Mouse (Mus musculus): ENCODE results near the gene Pip5k1a. TPM values are rescaled to one million over a fixed set of nuclear protein-coding genes. Genes with fewer than 3 reads are reported as not detected.
"Not testable (repeated sequence)": the region's sequence is repeated elsewhere in the genome, so short reads cannot be mapped to it uniquely, and the experiment has no call there.

Pip5k1a gene
- total RNA-seq (2021): 10 to 100 TPM; 62.3 to 64.0 TPM

GRCm38 (mm10) chr3:95106338-95107117 is at the start of gene Pip5k1a:
Pip5k1a (minus strand) TSS chr3:95106930.
- DNase-seq: peak; percentile 94 to 95

GRCm38 (mm10) chr3:95153874-95154273 is 47.1 kb upstream of the Pip5k1a start:
- DNase-seq: no peak

GRCm38 (mm10) chr3:95147924-95148323 is 41.2 kb upstream of the Pip5k1a start:
- DNase-seq: no peak

- peak; percentile 81 to 85 for DNase-seq
Observed at GRCm38 (mm10) chr3:95142617-95143011, 35.9 kb upstream of the Pip5k1a start.

GRCm38 (mm10) chr3:95141952-95142616 is 35.4 kb upstream of the Pip5k1a start, which contains the start of gene Tnfaip8l2:
Tnfaip8l2 (minus strand) TSS chr3:95142360.
- no peak for DNase-seq

GRCm38 (mm10) chr3:95141474-95141873 is 34.7 kb upstream of the Pip5k1a start:
- no peak for DNase-seq

GRCm38 (mm10) chr3:95140795-95141194 is 34.1 kb upstream of the Pip5k1a start:
- DNase-seq: no peak

GRCm38 (mm10) chr3:95140289-95140595 is 33.5 kb upstream of the Pip5k1a start:
- no peak for DNase-seq

- no peak for DNase-seq
Observed at GRCm38 (mm10) chr3:95139586-95140288, 33.0 kb upstream of the Pip5k1a start.

- no peak for DNase-seq
Observed at GRCm38 (mm10) chr3:95136336-95136735, 29.6 kb upstream of the Pip5k1a start.

GRCm38 (mm10) chr3:95135433-95136052 is 28.8 kb upstream of the Pip5k1a start:
- no peak for DNase-seq

- DNase-seq: no peak
Observed at GRCm38 (mm10) chr3:95135023-95135422, 28.3 kb upstream of the Pip5k1a start.

- DNase-seq: not testable (repeated sequence)
Observed at GRCm38 (mm10) chr3:95134133-95134532, 27.4 kb upstream of the Pip5k1a start.

- peak; percentile 88 to 93 for DNase-seq
Observed at GRCm38 (mm10) chr3:95133680-95134101, 27.0 kb upstream of the Pip5k1a start, which contains the start of the genes Scnm1 and Lysmd1. Scnm1 (minus strand) TSS chr3:95134011. Lysmd1 (plus strand) TSS chr3:95134088.

GRCm38 (mm10) chr3:95133176-95133575 is 26.4 kb upstream of the Pip5k1a start:
- no peak for DNase-seq

GRCm38 (mm10) chr3:95132389-95132788 is 25.7 kb upstream of the Pip5k1a start:
- not testable (repeated sequence) for DNase-seq

GRCm38 (mm10) chr3:95130081-95130480 is 23.4 kb upstream of the Pip5k1a start:
- DNase-seq: no peak

GRCm38 (mm10) chr3:95129226-95129651 is 22.5 kb upstream of the Pip5k1a start:
- no peak for DNase-seq

GRCm38 (mm10) chr3:95124972-95125371 is 18.2 kb upstream of the Pip5k1a start:
- DNase-seq: peak in 1 of 2 experiments; percentile 50

- DNase-seq: no peak
Observed at GRCm38 (mm10) chr3:95124246-95124645, 17.5 kb upstream of the Pip5k1a start, which contains the start of gene Tmod4. Tmod4 (plus strand) TSS chr3:95124476.

- DNase-seq: no peak
Observed at GRCm38 (mm10) chr3:95121580-95121979, 14.8 kb upstream of the Pip5k1a start.

GRCm38 (mm10) chr3:95117751-95118150 is 11.0 kb upstream of the Pip5k1a start:
- DNase-seq: no peak
